ENCODE assay signal across 24 mouse cellular contexts in genomic region chr12:101981559-101981958, GRCm38 (mm10). TPM values are rescaled to one million over a fixed set of nuclear protein-coding genes. Genes with fewer than 3 reads are reported as not detected.
DNase-seq lines count a peak whose midpoint lies in the region; ATAC-seq and TF ChIP-seq lines count a peak whose summit lies in the region.
"Had no signal": no experiment of that assay in that cellular context is flagged by ENCODE, and none has a peak within 500 bp of the region (broad histone marks: within the 10 kb centered on the region; RNA-seq: fewer than 3 reads in every experiment).

No protein-coding gene starts in this region.

- DNase-seq in kidney, adult 18-20 months: peak; percentile 21
- DNase-seq in kidney, postnatal 10 days: no peak
- peak; percentile 61 for DNase-seq in kidney, adult 9 months
- DNase-seq in kidney, postnatal 4 days: no peak
- no peak for DNase-seq in liver, postnatal 0 days
- peak; percentile 17 for DNase-seq in yolk sac, embryonic 10.5 days (ENCODE audit: low spot score)
- DNase-seq: adrenal gland, adult 2 months; adrenal gland, postnatal 14 days; B cell, adult 2 months; cerebellum, adult 11 months; cerebellum, adult 2 months; cerebellum, adult 9-11 months; cerebellum, postnatal 25 days; forebrain, postnatal 0 days; gastrocnemius, adult 2 months; gastrocnemius, postnatal 14 days had no signal

- 67% methylated on average over 2 of the region's 2 CpGs for WGBS in liver, postnatal 0 days (ENCODE audit: insufficient replicate concordance)
- WGBS in liver, embryonic 12.5 days (ENCODE audit: insufficient replicate concordance): 79% methylated on average over 2 of the region's 2 CpGs

- peaks cover 32% of the 10 kb centered on the region for H3K4me1 ChIP-seq in liver, postnatal 0 days (ENCODE audit: insufficient read depth)
- H3K4me1 ChIP-seq in liver, embryonic 12.5 days: peaks cover 48% of the 10 kb centered on the region

- H3K36me3 ChIP-seq in liver, postnatal 0 days (replicated peaks; ENCODE audit: insufficient read depth, low read length): peaks cover 35% of the 10 kb centered on the region
- peaks cover 50% of the 10 kb centered on the region for H3K36me3 ChIP-seq in liver, embryonic 12.5 days

- TF ChIP-seq EP300 in liver, postnatal 0 days (IDR thresholded peaks at IDR 0.05; ENCODE audit: low read depth): no peak

- H3K9ac ChIP-seq in liver, postnatal 0 days (replicated peaks): no peak overlapping the region
- H3K9ac ChIP-seq in liver, embryonic 12.5 days: no peak overlapping the region
- H3K9ac ChIP-seq: embryonic facial prominence, embryonic 12.5 days; embryonic facial prominence, embryonic 15.5 days; forebrain, postnatal 0 days; hindbrain, embryonic 12.5 days had no signal

- H3K27ac ChIP-seq in liver, postnatal 0 days (ENCODE audit: low read depth): peak overlapping the region; percentile 3; the same call in 1 of the 2 replicates
- H3K27ac ChIP-seq in liver, embryonic 12.5 days: no peak overlapping the region
- H3K27ac ChIP-seq: embryonic facial prominence, embryonic 12.5 days; embryonic facial prominence, embryonic 15.5 days; gastrocnemius, adult 2 months; hindbrain, embryonic 12.5 days had no signal

- H3K4me3 ChIP-seq in liver, postnatal 0 days (ENCODE audit: low read depth, low read length): no peak overlapping the region
- no peak overlapping the region for H3K4me3 ChIP-seq in liver, embryonic 12.5 days
- H3K4me3 ChIP-seq: embryonic facial prominence, embryonic 12.5 days; embryonic facial prominence, embryonic 15.5 days; gastrocnemius, adult 2 months; hindbrain, embryonic 12.5 days had no signal

- no peaks in the 10 kb centered on the region for H3K27me3 ChIP-seq in liver, postnatal 0 days (ENCODE audit: insufficient read depth, low read length)
- H3K27me3 ChIP-seq in liver, embryonic 12.5 days (replicated peaks): no peaks in the 10 kb centered on the region
- H3K27me3 ChIP-seq: CH12.LX; embryonic facial prominence, embryonic 12.5 days; embryonic facial prominence, embryonic 15.5 days; hindbrain, embryonic 12.5 days had no signal

- H3K9me3 ChIP-seq in liver, postnatal 0 days (ENCODE audit: low read length): no peaks in the 10 kb centered on the region
- no peaks in the 10 kb centered on the region for H3K9me3 ChIP-seq in liver, embryonic 12.5 days (replicated peaks)
- H3K9me3 ChIP-seq: embryonic facial prominence, embryonic 12.5 days; embryonic facial prominence, embryonic 15.5 days; G1E; hindbrain, embryonic 12.5 days had no signal

- ATAC-seq in liver, postnatal 0 days: peak; percentile 52; the same call in 1 of the 2 replicates
- no peak for ATAC-seq in liver, embryonic 12.5 days
- ATAC-seq: forebrain, embryonic 14.5 days; forebrain, postnatal 0 days had no signal

- H3K4me2 ChIP-seq in liver, postnatal 0 days (ENCODE audit: low read depth, low read length): no peak overlapping the region
- no peak overlapping the region for H3K4me2 ChIP-seq in liver, embryonic 12.5 days
- H3K4me2 ChIP-seq: embryonic facial prominence, embryonic 12.5 days; embryonic facial prominence, embryonic 15.5 days; heart, embryonic 11.5 days; hindbrain, embryonic 12.5 days had no signal

- no peak for TF ChIP-seq CTCF in liver, postnatal 0 days (IDR thresholded peaks at IDR 0.05; ENCODE audit: low read depth)

RNA-seq across cellular contexts. Expression of gene Cpsf2, which starts 5.8 kb away (rescaled TPM):
- 11.4 and 12.0 TPM in 2 replicates for polyA plus RNA-seq in liver, postnatal 0 days (2015; fragmentation: Nextera tagmentation; extraction: Ambion mirVana)
- 28.9 and 29.3 TPM in 2 replicates for polyA plus RNA-seq in liver, embryonic 12.5 days (2016; fragmentation: Nextera tagmentation; extraction: Ambion mirVana)

RNA-seq across cellular contexts. Expression of gene Atxn3, which starts 23.5 kb away (rescaled TPM):
- polyA plus RNA-seq in liver, postnatal 0 days (2015; fragmentation: Nextera tagmentation; extraction: Ambion mirVana): 7.4 and 7.6 TPM in 2 replicates
- polyA plus RNA-seq in liver, embryonic 12.5 days (2016; fragmentation: Nextera tagmentation; extraction: Ambion mirVana): 12.4 and 15.3 TPM in 2 replicates

Comparison
In these comparisons a context has a peak if more than half of its experiments do, and no peak if none do; other contexts are left out.
1. DNase-seq: peak in kidney, adult 18-20 months (single experiment), kidney, adult 9 months (single experiment) and yolk sac, embryonic 10.5 days (single experiment); none in kidney, postnatal 10 days (single experiment), kidney, postnatal 4 days (0 of 2) and liver, postnatal 0 days (single experiment).